Mouse (Mus musculus) adrenal gland, postnatal 10 days (tissue): ENCODE data around the gene Helz. TPM values are rescaled to one million over a fixed set of nuclear protein-coding genes. Genes with fewer than 3 reads are reported as not detected.

Experiments
- DNase-seq: peaks from one replicate; pipeline ENCODE4 v3.0.0; 2021; ENCODE audit warnings: mixed read lengths
- microRNA-seq: library from miRNA; unstranded; fragments of <30 nt; microRNA quantifications from one replicate; pipeline ENCODE4 v1.2.0, GENCODE M21; 2021
- total RNA-seq, 2 experiments: library from RNA; stranded (reverse); gene quantifications; 2 replicates each; pipeline ENCODE4 v1.2.3; 2021

Helz gene
- total RNA-seq, 2 experiments from 2014 or later = 25.0 to 33.7 TPM

GRCm38 (mm10) chr11:107728073-107728863, 180.5 kb downstream of the Helz start:
- no peak for DNase-seq

GRCm38 (mm10) chr11:107729141-107729540, 181.4 kb downstream of the Helz start:
- DNase-seq = peak; percentile 75

GRCm38 (mm10) chr11:107730940-107731339, 183.2 kb downstream of the Helz start:
- peak; percentile 51 for DNase-seq

GRCm38 (mm10) chr11:107731498-107731897, 183.8 kb downstream of the Helz start:
- DNase-seq = peak; percentile 52

- peak; percentile 34 for DNase-seq
Observed at GRCm38 (mm10) chr11:107734133-107734532, 186.4 kb downstream of the Helz start.

- DNase-seq = peak; percentile 28
Observed at GRCm38 (mm10) chr11:107737886-107738285, 190.2 kb downstream of the Helz start.

- DNase-seq = no peak
Observed at GRCm38 (mm10) chr11:107738418-107739099, 190.8 kb downstream of the Helz start.

- DNase-seq = no peak
Observed at GRCm38 (mm10) chr11:107743100-107743499, 195.4 kb downstream of the Helz start.

Small RNA genes within 50 kb of the gene (microRNA-seq; reads per million reads assigned to microRNA genes)
- gene Mir6932 = not detected

Other genes starting within 250 kb of the Helz start
- gene Pitpnc1, start 77.2 kb upstream of the Helz start, total RNA-seq = 10 to 100 TPM; 28.3 to 40.3 TPM
- gene Psmd12, start 68.4 kb upstream of the Helz start, total RNA-seq = 10 to 100 TPM; 78.7 to 84.8 TPM
- gene Cacng1, start 168.6 kb downstream of the Helz start, total RNA-seq = 10 to 100 TPM in 1 of 2 experiments, 1 to 10 TPM in 1; 5.6 to 13.3 TPM
- gene Cacng4, start 246.6 kb downstream of the Helz start, total RNA-seq = 1 to 10 TPM; 4.5 TPM